Mouse (Mus musculus) colon, adult 2 months (tissue): ENCODE results near the gene Gkn3. TPM values are rescaled to one million over a fixed set of nuclear protein-coding genes. Genes with fewer than 3 reads are reported as not detected.

Experiments
- polyA plus RNA-seq: library from polyadenylated mRNA; depleted of rRNA; stranded (reverse); fragments of >200 nt; gene quantifications from 2 replicates; pipeline ENCODE4 v1.2.3, GENCODE M21; 2012; rRNA removed

Gene Gkn3
- polyA plus RNA-seq, result 0.23 and 0.79 TPM in 2 replicates

DNA sequence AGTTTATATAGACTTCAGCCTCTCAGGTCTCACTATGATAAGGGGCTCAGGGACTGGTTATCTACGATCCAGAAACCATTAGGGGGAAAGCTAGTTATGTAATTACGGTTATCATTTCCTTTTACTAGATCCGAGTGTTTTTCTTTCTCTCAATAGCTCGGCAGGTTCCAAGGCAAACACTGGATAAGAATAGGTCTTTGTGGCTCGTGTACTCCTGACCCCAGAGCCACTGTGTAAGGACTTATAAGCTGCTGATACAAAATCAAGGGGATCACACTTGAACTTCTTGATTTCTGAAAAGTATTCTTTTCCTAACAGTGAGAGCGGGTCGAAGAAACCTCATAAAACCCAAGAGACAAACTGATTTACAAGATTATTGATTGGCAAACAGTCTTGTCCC, at the start of gene Gkn3:
Gkn3 (minus strand) TSS at position 59 of the 400 bp plus-strand sequence.

DNA sequence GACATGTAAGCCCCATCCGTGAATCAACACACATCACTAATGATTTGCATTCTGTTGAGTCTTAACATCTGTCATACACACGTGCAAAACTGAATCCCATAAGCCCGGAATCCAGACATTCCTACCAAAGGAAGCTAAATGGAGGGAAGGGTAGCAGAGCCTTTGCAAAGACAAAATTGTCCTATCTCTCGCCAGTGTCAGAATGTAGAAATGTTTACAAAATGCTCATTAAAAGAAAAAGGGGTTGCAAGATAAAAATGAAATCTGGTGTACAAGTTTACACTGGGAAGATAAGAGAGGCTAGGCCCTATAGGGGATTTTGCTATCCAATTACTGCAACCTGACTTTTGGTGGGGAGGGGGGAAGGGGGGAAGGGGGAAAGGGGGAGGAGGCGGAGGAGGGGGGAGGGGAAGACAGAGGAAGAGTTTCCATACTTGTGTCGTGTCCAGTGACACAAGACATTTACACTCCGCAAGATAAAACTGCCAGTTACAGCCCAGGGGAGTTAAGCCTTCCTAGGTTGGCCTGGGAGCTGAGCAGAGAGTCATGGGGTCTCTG, 39.8 kb upstream of the Gkn3 start, which contains the start of gene Bmp10:
Bmp10 (plus strand) TSS at position 508 of the 558 bp plus-strand sequence.

DNA sequence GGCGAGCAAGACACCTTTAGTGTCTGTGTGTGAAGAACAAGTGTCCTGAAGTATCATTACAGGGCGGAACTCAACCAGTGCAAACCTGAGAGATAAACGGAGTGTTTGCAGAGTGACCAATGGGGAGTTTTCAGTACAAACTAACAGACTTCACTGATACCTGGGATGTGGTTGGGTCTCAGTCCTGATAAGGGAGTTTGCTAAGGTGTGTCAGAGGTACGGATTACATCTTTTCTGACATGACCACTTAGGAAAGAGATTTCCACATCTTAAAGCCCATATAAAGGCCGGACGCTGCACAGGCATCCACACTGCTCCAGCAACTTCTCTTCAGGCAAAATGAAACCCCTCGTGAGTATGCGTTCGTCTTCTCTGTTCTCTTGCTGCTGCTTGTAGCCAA, 15.7 kb downstream of the Gkn3 start, which contains the start of gene Gkn2:
Gkn2 (plus strand) TSS at position 301 of the 400 bp plus-strand sequence.

DNA sequence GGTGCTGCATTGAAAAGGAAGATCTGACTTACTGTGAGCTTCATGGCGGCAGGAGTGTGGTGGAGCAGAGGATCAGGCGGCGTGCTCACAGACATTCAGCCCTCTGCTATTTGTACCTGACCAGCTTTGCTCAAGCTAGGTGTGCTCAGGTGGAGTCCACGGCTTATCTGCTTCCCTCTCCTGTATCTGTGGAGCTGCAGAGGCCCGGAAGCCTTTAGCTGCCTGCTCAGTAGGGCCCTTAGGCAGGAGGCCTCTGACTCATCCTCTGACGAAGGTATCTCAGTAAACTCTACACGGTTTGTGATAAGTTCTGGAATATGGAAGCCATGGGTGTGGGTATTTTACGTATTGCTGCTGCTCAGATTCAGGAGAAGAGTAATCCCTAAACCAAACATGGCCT, 37.9 kb downstream of the Gkn3 start, which contains the start of gene Gkn1:
Gkn1 (minus strand) TSS at position 114 of the 400 bp plus-strand sequence.

DNA sequence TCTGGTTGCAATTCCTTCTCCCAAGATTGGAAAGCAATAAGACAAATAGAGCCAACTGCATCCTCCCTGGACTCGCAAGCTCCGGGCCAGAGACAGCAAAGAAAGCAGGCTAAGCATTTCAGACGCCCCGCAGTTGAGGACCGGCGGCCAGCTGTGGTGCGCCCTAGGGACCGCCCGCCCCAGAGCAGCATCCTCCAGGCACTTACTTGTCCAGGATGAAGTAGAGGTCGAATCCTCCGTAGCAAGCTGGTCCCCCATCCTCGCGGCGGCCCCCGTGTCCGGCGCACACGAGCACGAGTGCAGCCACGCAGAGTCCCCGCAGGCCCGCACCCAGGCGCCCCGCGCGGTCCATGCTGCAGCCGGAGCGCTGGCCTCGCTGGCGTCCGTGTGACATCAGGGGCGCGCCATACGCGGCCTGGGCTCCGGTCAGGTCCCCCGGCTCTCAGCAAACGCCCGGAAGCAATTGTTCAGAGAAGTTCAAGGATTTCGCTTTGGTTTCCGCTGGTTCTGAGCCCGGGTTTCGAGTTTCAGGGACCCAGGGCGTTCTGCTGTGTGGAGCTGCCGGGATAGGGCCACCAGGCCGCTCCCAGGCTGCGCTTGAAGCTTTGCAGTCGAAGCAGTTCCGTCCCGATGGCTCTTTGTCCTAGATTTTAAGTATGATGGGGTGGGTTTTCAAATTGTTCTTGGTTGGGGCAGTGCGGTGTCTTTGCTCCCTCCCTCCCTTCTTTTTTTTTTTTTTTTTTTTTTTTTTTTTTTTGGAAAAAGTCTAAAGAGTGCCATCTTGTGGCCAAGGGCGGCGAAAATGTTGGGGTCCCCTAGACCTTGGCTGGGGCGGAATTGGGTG, 53.4 kb downstream of the Gkn3 start, which contains the start of gene Antxr1:
Antxr1 (minus strand) TSS at position 731 of the 844 bp plus-strand sequence.

Other genes with a start within 250 kb of the Gkn3 start
- 7.6 and 7.9 TPM in 2 replicates for gene Antxr1, start 53.1 kb downstream of the Gkn3 start, polyA plus RNA-seq
- gene Gkn1, start 38.0 kb downstream of the Gkn3 start, polyA plus RNA-seq, result not detected in 2 replicates
- gene Gkn2, start 15.6 kb downstream of the Gkn3 start, polyA plus RNA-seq, result not detected in 2 replicates
- gene Bmp10, start 40.1 kb upstream of the Gkn3 start, polyA plus RNA-seq, result not detected in 2 replicates
- 0.82 and 0.87 TPM in 2 replicates for gene Arhgap25, start 144.3 kb upstream of the Gkn3 start, polyA plus RNA-seq
- gene Prokr1, start 201.8 kb upstream of the Gkn3 start, polyA plus RNA-seq, result 0.76 and 0.90 TPM in 2 replicates